Mouse (Mus musculus) mouse trophoblast stem cell (cell line): ENCODE results near the gene 1700021F05Rik.

ENCODE experiments used
- in situ Hi-C, 2 experiments: fragments of 300-500 bp; cut with MseI, MboI; formaldehyde crosslinking; loops; 2 replicates in 1 of 2; 3 replicates in 1 of 2; pipeline ENCODE4 v1.15.1; 2025

The 1700021F05Rik gene

GRCm38 (mm10) chr10:43540442-43541152, at the start of gene 1700021F05Rik:
1700021F05Rik (minus strand) TSS chr10:43540994.
- in situ Hi-C loops: no loop called here

- in situ Hi-C loops: no loop called here
These were observed 47.8 kb upstream of the 1700021F05Rik start for GRCm38 (mm10) chr10:43588470-43589177.

- in situ Hi-C loops: no loop called here
These were observed 43.7 kb upstream of the 1700021F05Rik start for GRCm38 (mm10) chr10:43584538-43584937.

GRCm38 (mm10) chr10:43581260-43581659, 40.5 kb upstream of the 1700021F05Rik start:
- in situ Hi-C loops: no loop called here

GRCm38 (mm10) chr10:43580649-43581078, 39.9 kb upstream of the 1700021F05Rik start:
- in situ Hi-C loops: no loop called here

- in situ Hi-C loops: loop anchor here (5.0 to 10.0 kb wide), 3 partner anchors 165 to 343 kb away; no protein-coding TSS in a partner anchor
These were observed 38.8 kb upstream of the 1700021F05Rik start for GRCm38 (mm10) chr10:43579381-43580261.

- in situ Hi-C loops: loop anchor here (5.0 to 10.0 kb wide), 3 partner anchors 166 to 343 kb away; no protein-coding TSS in a partner anchor
These were observed 38.1 kb upstream of the 1700021F05Rik start for GRCm38 (mm10) chr10:43578754-43579380.

- in situ Hi-C loops: loop anchor here (5.0 to 10.0 kb wide), 3 partner anchors 166 to 344 kb away; no protein-coding TSS in a partner anchor
These were observed 37.6 kb upstream of the 1700021F05Rik start for GRCm38 (mm10) chr10:43578366-43578753.

GRCm38 (mm10) chr10:43577997-43578331, 37.2 kb upstream of the 1700021F05Rik start, which contains the start of gene Cd24a:
Cd24a (plus strand) TSS chr10:43578284.
- in situ Hi-C loops: loop anchor here (5.0 to 10.0 kb wide), 3 partner anchors 167 to 344 kb away; no protein-coding TSS in a partner anchor

- in situ Hi-C loops: loop anchor here (5.0 to 10.0 kb wide), 3 partner anchors 167 to 345 kb away; no protein-coding TSS in a partner anchor
These were observed 36.7 kb upstream of the 1700021F05Rik start for GRCm38 (mm10) chr10:43577299-43577996.

- in situ Hi-C loops: loop anchor here (5.0 to 10.0 kb wide), 3 partner anchors 170 to 347 kb away; no protein-coding TSS in a partner anchor
These were observed 34.2 kb upstream of the 1700021F05Rik start for GRCm38 (mm10) chr10:43574956-43575355.

GRCm38 (mm10) chr10:43574352-43574751, 33.6 kb upstream of the 1700021F05Rik start:
- in situ Hi-C loops: loop anchor here (10.0 kb wide), 2 partner anchors 170 to 340 kb away; no protein-coding TSS in a partner anchor

GRCm38 (mm10) chr10:43561311-43561710, 20.5 kb upstream of the 1700021F05Rik start:
- in situ Hi-C loops: no loop called here

GRCm38 (mm10) chr10:43560765-43561164, 20.0 kb upstream of the 1700021F05Rik start:
- in situ Hi-C loops: no loop called here

GRCm38 (mm10) chr10:43559313-43559712, 18.5 kb upstream of the 1700021F05Rik start:
- in situ Hi-C loops: no loop called here

- in situ Hi-C loops: no loop called here
These were observed 16.9 kb upstream of the 1700021F05Rik start for GRCm38 (mm10) chr10:43557630-43558165.

- in situ Hi-C loops: no loop called here
These were observed 10.6 kb upstream of the 1700021F05Rik start for GRCm38 (mm10) chr10:43551388-43551787.

- in situ Hi-C loops: no loop called here
These were observed 10.1 kb upstream of the 1700021F05Rik start for GRCm38 (mm10) chr10:43550923-43551322.

- in situ Hi-C loops: no loop called here
These were observed 8.6 kb upstream of the 1700021F05Rik start for GRCm38 (mm10) chr10:43549411-43549810.

GRCm38 (mm10) chr10:43541153-43541544, 355 bp upstream of the 1700021F05Rik start:
- in situ Hi-C loops: no loop called here
